Mouse (Mus musculus) myocyte (in vitro differentiated cells): ENCODE measurements around the gene Tcf25.

Source experiments
- E2F4 ChIP-seq: IDR thresholded peaks from one replicate; pipeline ENCODE4 v1.6.1; 2011; ENCODE audit warnings: mild to moderate bottlenecking, control low read depth, moderate library complexity; ENCODE audit not compliant: insufficient read depth
- POLR2A ChIP-seq: IDR thresholded peaks from one replicate; pipeline ENCODE4 v1.6.1; 2011; ENCODE audit warnings: low read depth, mild to moderate bottlenecking, control low read depth, moderate library complexity; ENCODE audit not compliant: insufficient read length
- POLR2AphosphoS2 ChIP-seq: IDR thresholded peaks from one replicate; pipeline ENCODE4 v1.6.1; 2011; ENCODE audit warnings: low read depth, control low read depth; ENCODE audit not compliant: insufficient read length
- TCF12 ChIP-seq: IDR thresholded peaks from one replicate; pipeline ENCODE4 v1.6.1; 2011; ENCODE audit warnings: mild to moderate bottlenecking, control low read depth; ENCODE audit not compliant: poor library complexity, insufficient read depth, severe bottlenecking
- USF1 ChIP-seq: IDR thresholded peaks from one replicate; pipeline ENCODE4 v1.6.1; 2011; ENCODE audit warnings: low read depth, mild to moderate bottlenecking, control low read depth, moderate library complexity

- TF ChIP-seq TCF12 (no peak), E2F4 (no peak), POLR2A (no peak), POLR2AphosphoS2 (no peak), USF1 (no peak)
Measured at GRCm38 (mm10) chr8:123401936-123402335, 28.4 kb downstream of the Tcf25 start.
